Mouse (Mus musculus): ENCODE data around the gene Drg1. TPM values are rescaled to one million over a fixed set of nuclear protein-coding genes. Genes with fewer than 3 reads are reported as not detected.
A peak's percentile ranks its signal among the peaks of the same experiment; 100 is the strongest.
"Not testable (repeated sequence)": the region's sequence is repeated elsewhere in the genome, so short reads cannot be mapped to it uniquely, and the experiment has no call there.

The Drg1 gene
- polyA plus RNA-seq, 1 experiment from 2014 or later: 229 TPM

DNA sequence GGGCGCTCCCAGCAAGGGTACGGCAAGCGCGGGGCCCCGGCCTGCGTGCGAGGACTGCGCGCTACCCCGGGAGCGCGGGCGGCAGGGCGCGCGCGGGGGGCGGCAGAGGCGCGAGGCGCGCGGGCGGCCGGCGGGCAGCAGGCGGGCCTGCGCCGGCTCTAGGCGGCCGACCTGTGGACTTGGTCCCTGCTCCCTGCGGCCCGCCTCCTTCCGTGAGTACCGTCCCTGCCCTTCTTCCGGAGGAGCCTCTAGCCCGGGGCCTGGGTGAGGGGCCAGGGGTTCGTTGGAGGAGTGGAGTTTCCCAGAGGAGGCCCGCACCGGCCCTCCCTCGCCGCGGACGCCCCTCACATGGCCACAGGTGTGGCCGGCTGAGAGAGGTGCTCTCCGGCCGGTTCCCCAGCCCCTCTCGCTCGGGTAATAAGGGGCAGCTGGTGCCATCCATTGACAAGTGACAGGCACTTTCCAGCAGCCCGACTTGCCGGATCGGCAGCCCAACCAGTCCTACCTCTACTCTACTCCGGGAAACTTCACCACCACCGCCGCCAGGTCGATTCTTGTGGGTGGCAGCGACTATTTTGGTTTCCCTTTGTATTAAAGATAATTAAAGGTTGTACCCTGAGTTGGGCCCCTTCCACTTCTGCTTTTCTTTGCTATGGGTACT, 63.3 kb downstream of the Drg1 start:
- H3K9me3 ChIP-seq: no peaks in the 10 kb centered on the region
- no peak overlapping the region for H3K27ac ChIP-seq
- peak overlapping the region; percentile 38 for H3K4me3 ChIP-seq
- no peaks in the 10 kb centered on the region for H3K27me3 ChIP-seq
- peak overlapping the region; percentile 37 for H3K9ac ChIP-seq
- peak overlapping the region; percentile 25 for H3K4me2 ChIP-seq (replicated peaks)
- no peaks in the 10 kb centered on the region for H3K4me1 ChIP-seq
- WGBS: under 1% methylated on average over 43 of the region's 57 CpGs
- H3K36me3 ChIP-seq: peaks cover 24% of the 10 kb centered on the region
- peak; percentile 0; the same call in 1 of the 2 replicates for ATAC-seq (ENCODE audit: insufficient number of reproducible peaks, insufficient read depth, low FRiP score, low TSS enrichment)

DNA sequence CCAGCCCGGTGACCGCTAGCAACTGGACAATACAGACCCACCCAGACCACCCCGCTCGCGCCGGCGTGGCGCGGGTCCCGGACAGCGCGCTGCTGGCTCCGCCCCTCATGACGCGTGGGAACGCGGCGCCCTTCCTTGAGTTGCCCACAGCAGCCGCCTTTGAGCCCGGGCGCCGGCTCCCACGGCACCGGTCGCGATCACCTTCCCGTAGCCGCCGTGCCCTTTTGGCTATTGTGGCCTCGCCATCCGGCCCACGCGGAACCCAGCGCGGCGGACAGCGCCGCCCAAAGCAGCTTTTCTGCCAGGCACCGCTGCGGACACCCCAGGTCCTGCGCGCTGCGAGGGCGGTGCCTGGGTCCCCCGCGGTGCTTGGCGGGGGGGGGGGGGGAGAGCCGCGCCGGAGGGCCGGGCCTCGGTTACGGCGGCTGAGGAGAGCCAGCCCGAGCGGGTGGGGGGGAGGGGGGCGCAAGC, 63.9 kb downstream of the Drg1 start, which contains the start of gene Eif4enif1:
Gene Eif4enif1 (plus strand): TSS at position 162 of the 471 bp plus-strand sequence.
- Histone ChIP-seq H3K27ac (no peak within 1 kb of the TSS; the same call in 1 of the 2 replicates), H3K27me3 (no peaks in the 10 kb centered on the region), H3K36me3 (peaks cover 21% of the 10 kb centered on the region), H3K4me2 (replicated peaks) (peak within 1 kb of the TSS; percentile 25), H3K9me3 (no peaks in the 10 kb centered on the region), H3K4me3 (peak within 1 kb of the TSS; percentile 38), H3K9ac (peak within 1 kb of the TSS; percentile 37), H3K4me1 (no peaks in the 10 kb centered on the region)
- peak; percentile 16 for ATAC-seq (ENCODE audit: insufficient number of reproducible peaks, insufficient read depth, low FRiP score, low TSS enrichment)
- WGBS: 1% methylated on average over 38 of the region's 57 CpGs

DNA sequence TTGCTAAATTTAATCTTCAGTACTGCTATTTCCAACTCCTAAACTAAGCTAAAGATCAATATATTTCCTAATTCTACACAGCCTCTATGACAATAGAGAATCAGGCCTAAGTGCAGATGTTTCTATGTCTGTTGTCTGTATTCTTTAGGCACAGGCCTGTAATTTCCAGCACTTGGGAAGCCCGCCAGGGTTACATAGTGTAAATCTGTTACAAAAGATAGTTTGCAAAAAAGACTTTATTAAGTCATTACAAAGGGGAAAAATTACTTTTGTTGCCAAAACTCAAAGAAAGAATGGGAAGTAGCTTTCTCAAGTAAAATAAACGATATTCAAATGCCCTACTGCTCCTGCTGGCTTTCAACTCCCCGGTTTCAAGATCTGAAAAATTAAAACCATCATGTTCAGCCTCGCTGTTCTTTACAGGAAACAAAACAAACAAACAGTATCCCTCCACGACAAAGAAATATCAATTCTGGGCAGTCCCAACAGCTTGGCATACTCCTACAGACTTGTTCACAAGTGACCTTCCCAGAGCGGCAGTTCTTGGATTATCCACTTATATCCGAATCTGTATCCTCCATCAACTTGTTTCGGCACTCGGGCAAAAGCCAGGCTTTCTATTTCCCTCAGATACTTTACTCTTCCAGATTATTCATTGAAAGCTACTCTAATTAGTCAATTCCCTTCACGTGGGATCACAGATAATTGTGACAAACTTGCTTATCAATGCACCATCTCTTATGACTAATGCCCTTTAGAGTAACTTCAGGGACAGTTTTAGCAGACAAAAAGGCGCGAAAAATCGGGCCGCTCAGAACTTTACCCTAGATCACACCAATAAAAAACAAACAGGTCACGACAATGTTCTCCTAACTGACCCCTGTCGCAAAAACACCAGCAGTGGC, 64.6 kb downstream of the Drg1 start:
- Histone ChIP-seq H3K9me3 (no peaks in the 10 kb centered on the region), H3K27ac (no peak overlapping the region), H3K9ac (no peak overlapping the region; the same call in 1 of the 2 replicates), H3K4me3 (peak overlapping the region; percentile 38), H3K4me2 (replicated peaks) (peak overlapping the region; percentile 24), H3K27me3 (no peaks in the 10 kb centered on the region), H3K36me3 (peaks cover 15% of the 10 kb centered on the region), H3K4me1 (no peaks in the 10 kb centered on the region)
- ATAC-seq (ENCODE audit: insufficient number of reproducible peaks, insufficient read depth, low FRiP score, low TSS enrichment): no peak
- WGBS: 7% methylated on average over 16 of the region's 16 CpGs

DNA sequence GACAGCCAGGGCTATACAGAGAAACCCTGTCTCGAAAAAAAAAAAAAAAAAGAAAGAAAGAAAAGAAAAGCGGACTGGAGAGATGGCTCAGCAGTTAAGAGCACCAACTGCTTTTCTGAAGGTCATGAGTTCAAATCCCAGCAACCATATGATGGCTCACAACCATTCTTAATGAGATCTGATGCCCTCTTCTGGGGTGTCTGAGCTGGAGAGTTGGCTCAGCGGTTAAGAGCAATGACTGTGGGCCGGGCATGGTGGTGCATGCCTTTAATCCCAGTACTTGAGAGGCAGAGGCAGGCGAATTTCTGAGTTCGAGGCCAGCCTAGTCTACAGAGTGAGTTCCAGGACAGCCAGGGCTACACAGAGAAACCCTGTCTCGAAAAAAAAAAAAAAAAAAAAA, 65.6 kb downstream of the Drg1 start:
- not testable (repeated sequence) for H3K27ac ChIP-seq; H3K9ac ChIP-seq; H3K4me2 ChIP-seq (replicated peaks); H3K9me3 ChIP-seq; ATAC-seq (ENCODE audit: insufficient number of reproducible peaks, insufficient read depth, low FRiP score, low TSS enrichment); H3K36me3 ChIP-seq; H3K4me3 ChIP-seq; H3K4me1 ChIP-seq; H3K27me3 ChIP-seq
- 91% methylated on average over 7 of the region's 7 CpGs for WGBS

DNA sequence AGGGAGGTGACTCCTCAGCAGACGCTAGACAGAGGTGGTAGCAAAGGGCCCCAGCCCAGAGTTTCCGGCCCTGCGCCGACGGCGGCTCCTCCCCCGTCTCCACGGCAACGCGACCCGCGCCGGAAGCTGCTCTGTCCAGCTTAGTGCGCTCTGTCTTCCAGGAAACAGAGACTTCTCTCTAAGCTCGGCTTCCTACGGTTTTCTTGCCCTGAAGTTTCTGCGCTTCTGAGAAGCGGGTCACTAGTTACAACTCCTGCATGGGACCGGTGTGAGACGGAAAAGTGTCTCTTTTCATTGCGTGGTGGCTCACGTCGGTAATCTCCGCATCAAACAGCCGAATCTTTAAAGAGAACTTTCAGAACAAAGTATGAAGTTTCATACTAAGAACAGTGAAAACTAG, 72.9 kb downstream of the Drg1 start, which contains the start of gene Sfi1:
Gene Sfi1 (minus strand): TSS at position 101 of the 400 bp plus-strand sequence.
- 86% methylated on average over 25 of the region's 25 CpGs for WGBS
- no peak for ATAC-seq (ENCODE audit: insufficient number of reproducible peaks, insufficient read depth, low FRiP score, low TSS enrichment)
- Histone ChIP-seq H3K4me2 (replicated peaks) (no peak within 1 kb of the TSS), H3K27me3 (no peaks in the 10 kb centered on the region), H3K4me1 (no peaks in the 10 kb centered on the region), H3K27ac (no peak within 1 kb of the TSS), H3K9me3 (no peaks in the 10 kb centered on the region), H3K36me3 (no peaks in the 10 kb centered on the region), H3K4me3 (no peak within 1 kb of the TSS), H3K9ac (no peak within 1 kb of the TSS)

DNA sequence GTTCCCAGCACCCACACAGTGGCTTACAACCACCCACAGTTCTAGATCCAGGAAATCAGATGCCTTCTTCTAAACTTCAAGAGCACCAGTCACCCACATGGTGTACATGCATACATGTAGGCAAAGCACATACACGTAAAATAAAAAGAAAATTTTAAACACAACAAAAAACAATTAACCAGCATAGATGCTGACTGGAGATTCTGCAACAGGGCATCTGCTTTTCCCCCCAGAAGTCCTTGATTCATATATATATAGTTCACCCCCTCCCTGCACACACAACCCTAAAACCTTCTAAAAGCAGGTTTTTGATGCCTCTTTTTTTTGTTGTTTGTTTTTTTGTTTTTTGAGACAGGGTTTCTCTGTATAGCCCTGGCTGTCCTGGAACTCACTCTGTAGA, 83.5 kb downstream of the Drg1 start:
- WGBS: 80% methylated on average over 1 of the region's 1 CpGs
- H3K4me3 ChIP-seq; H3K4me1 ChIP-seq; H3K9me3 ChIP-seq; H3K9ac ChIP-seq; H3K27ac ChIP-seq; H3K27me3 ChIP-seq; ATAC-seq (ENCODE audit: insufficient number of reproducible peaks, insufficient read depth, low FRiP score, low TSS enrichment); H3K36me3 ChIP-seq; H3K4me2 ChIP-seq (replicated peaks): not testable (repeated sequence)

DNA sequence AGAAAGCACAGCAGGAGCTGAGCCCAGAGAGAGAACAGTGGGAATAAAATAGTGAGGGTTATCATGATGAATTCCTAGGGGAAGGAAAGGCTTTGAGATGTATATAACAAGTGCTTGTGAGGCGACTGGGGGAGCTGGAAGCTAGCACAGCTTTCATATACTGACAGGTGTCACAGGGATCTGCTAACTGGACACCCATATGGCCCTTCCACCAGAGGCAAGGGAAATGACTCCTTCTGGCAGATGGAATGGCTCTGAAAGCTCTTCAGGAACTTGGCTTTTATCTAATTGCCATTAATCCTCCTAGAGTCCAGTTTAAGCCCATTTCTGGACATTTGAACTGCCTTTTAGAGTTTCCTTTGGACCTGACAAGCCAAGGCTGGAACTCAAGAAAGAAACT, 84.2 kb downstream of the Drg1 start:
- not testable (repeated sequence) for ATAC-seq (ENCODE audit: insufficient number of reproducible peaks, insufficient read depth, low FRiP score, low TSS enrichment); H3K4me3 ChIP-seq; H3K4me2 ChIP-seq (replicated peaks); H3K27me3 ChIP-seq; H3K36me3 ChIP-seq; H3K9me3 ChIP-seq; H3K27ac ChIP-seq; H3K9ac ChIP-seq; H3K4me1 ChIP-seq
- WGBS: 58% methylated on average over 1 of the region's 1 CpGs

DNA sequence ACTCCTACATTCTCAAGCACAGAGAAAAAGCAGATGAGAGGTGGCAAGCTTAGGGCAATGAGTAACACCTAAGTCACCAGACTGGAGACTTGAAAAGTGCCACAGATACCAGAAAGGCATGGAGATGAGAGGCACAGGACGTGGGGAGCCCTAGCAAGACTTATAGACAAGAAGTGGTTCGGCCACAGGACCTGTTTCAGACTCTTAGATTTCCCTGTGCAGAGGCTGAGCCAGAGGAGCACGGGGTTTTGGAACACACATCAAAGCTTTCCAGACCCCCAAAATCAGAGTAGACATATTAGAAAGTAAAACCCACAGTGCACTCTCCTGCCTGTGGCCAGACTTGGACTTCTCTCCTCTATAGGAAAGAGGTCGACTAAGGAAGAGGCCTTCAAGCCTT, 85.0 kb downstream of the Drg1 start:
- 57% methylated on average over 4 of the region's 4 CpGs for WGBS
- not testable (repeated sequence) for ATAC-seq (ENCODE audit: insufficient number of reproducible peaks, insufficient read depth, low FRiP score, low TSS enrichment); H3K4me2 ChIP-seq (replicated peaks); H3K36me3 ChIP-seq; H3K27me3 ChIP-seq; H3K4me3 ChIP-seq; H3K9ac ChIP-seq; H3K27ac ChIP-seq; H3K9me3 ChIP-seq; H3K4me1 ChIP-seq

DNA sequence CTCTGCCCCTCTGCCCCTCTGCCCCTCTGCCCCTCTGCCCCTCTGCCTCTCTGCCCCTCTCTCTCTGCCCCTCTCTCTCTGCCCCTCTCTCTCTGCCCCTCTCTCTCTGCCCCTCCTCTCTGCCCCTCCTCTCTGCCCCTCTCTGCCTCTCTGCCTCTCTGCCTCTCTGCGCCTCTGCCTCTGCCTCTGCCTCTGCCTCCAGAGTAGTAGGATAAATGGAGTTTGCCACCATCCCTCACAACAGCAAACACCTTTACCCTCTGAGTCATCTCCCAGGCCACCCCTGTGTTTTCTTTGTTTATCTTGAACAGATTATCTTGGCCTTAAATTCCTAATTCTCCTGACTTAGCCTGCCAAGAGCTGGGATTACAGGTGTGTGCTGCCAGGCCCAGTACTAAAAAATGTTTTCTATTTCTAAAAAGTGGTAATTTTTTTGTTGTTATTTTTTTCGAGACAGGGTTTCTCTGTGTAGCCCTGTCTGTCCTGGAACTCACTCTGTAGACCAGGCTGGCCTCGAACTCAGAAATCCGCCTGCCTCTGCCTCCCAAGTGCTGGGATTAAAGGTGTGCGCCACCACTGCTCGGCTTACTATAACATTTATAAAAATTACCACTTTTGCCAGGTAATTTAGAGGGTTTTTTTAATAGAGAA, 85.6 kb downstream of the Drg1 start:
- not testable (repeated sequence) for H3K27me3 ChIP-seq; H3K9ac ChIP-seq; H3K4me3 ChIP-seq; ATAC-seq (ENCODE audit: insufficient number of reproducible peaks, insufficient read depth, low FRiP score, low TSS enrichment); H3K4me2 ChIP-seq (replicated peaks); H3K9me3 ChIP-seq; H3K36me3 ChIP-seq; H3K4me1 ChIP-seq; H3K27ac ChIP-seq
- WGBS: 71% methylated on average over 6 of the region's 6 CpGs

DNA sequence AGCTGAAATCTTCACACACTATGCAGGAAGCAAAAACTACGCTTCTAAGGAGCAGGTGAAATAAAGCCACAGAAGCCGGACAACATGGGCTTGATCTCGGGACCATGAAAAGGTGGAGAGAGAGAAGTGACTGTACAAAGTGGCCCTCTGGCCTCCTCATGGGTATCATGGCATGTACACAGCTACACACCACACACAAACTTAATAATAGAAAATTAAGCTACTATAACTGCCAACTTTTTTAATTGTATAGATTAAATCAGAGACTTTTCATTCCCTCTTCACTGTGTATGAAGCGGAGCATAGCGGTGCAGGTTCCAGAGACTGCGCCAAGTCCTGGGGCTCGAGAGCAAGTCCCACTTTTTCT, 86.5 kb downstream of the Drg1 start:
- not testable (repeated sequence) for H3K9me3 ChIP-seq; H3K36me3 ChIP-seq; H3K4me1 ChIP-seq; H3K9ac ChIP-seq; H3K4me3 ChIP-seq; H3K27me3 ChIP-seq; H3K4me2 ChIP-seq (replicated peaks); H3K27ac ChIP-seq; ATAC-seq (ENCODE audit: insufficient number of reproducible peaks, insufficient read depth, low FRiP score, low TSS enrichment)
- 85% methylated on average over 7 of the region's 7 CpGs for WGBS

DNA sequence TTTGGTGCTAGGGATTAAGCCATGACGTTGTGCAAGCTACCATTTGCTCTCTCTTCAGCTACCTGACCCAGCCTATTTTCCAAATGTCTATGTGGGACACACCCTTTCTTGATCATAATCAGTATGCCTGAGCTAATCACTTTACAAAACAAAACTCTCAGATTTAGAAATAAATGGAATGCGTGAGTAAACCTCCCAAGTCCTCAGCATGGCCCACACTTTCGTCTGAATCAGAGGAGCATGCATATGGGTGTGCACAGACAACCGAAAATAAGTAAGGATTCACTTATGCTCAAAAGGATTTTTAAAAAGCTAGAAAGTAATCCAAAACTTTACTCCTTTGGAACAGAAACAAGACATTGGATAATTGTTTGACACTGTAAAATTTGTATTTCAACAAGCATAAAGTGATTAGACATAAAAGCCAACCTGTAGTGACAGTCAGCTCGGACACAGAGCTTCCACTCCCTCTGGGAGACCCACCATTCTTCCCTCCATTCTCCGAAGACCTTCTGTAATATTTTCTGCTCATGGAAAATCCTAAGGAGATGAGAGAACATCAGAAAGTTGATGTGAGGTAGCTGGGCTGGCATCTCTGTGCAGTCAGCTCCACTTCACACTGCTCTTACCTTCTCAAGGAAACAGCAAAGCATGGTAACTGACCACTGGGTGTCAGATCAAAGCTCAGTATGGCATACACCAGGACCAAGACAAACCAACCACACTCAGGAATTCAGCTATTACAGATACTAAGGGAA, 87.1 kb downstream of the Drg1 start:
- 79% methylated on average over 6 of the region's 6 CpGs for WGBS
- H3K27me3 ChIP-seq; H3K9ac ChIP-seq; H3K4me2 ChIP-seq (replicated peaks); H3K4me3 ChIP-seq; H3K9me3 ChIP-seq; H3K4me1 ChIP-seq; ATAC-seq (ENCODE audit: insufficient number of reproducible peaks, insufficient read depth, low FRiP score, low TSS enrichment); H3K27ac ChIP-seq; H3K36me3 ChIP-seq: not testable (repeated sequence)
